Mouse (Mus musculus): ENCODE results near the gene Pkp3. TPM values are rescaled to one million over a fixed set of nuclear protein-coding genes. Genes with fewer than 3 reads are reported as not detected.

Pkp3 gene
- polyA plus RNA-seq, 1 experiment, result 17.0 TPM

GRCm38 (mm10) chr7:141094487-141095205, 16.6 kb downstream of the Pkp3 start:
- H3K4me3 ChIP-seq (ENCODE audit: insufficient read depth, low read depth, low read length), result peak overlapping the region; percentile 47
- no peaks in the 10 kb centered on the region for H3K27me3 ChIP-seq (replicated peaks; ENCODE audit: control insufficient read depth, insufficient read depth, low read length)
- DNase-seq, result peak; percentile 94
- TF ChIP-seq POLR2A (IDR thresholded peaks at IDR 0.05; ENCODE audit: low read depth, low read length), result no peak
- no peak for TF ChIP-seq CTCF (conservative IDR thresholded peaks at IDR 0.05; ENCODE audit: insufficient read depth, insufficient read length, low read depth, low read length)
- no peaks in the 10 kb centered on the region; the same call in 1 of the 2 replicates for H3K36me3 ChIP-seq (ENCODE audit: control insufficient read depth, insufficient read depth, low read length)
- 22% methylated on average over 15 of the region's 15 CpGs for WGBS
- peak overlapping the region; percentile 98 for H3K27ac ChIP-seq (ENCODE audit: insufficient read depth, low read depth, low read length)
- H3K4me1 ChIP-seq (ENCODE audit: control insufficient read depth, insufficient read depth, low read length), result peaks cover 36% of the 10 kb centered on the region

- H3K4me3 ChIP-seq (ENCODE audit: insufficient read depth, low read depth, low read length), result peak overlapping the region; percentile 39
- 44% methylated on average over 6 of the region's 6 CpGs for WGBS
Measured at GRCm38 (mm10) chr7:141096021-141096420, 18.0 kb downstream of the Pkp3 start.

GRCm38 (mm10) chr7:141096649-141097056, 18.6 kb downstream of the Pkp3 start:
- 60% methylated on average over 6 of the region's 6 CpGs for WGBS
- Histone ChIP-seq H3K4me1 (ENCODE audit: control insufficient read depth, insufficient read depth, low read length) (peaks cover 36% of the 10 kb centered on the region), H3K36me3 (ENCODE audit: control insufficient read depth, insufficient read depth, low read length) (no peaks in the 10 kb centered on the region; the same call in 1 of the 2 replicates), H3K27me3 (replicated peaks; ENCODE audit: control insufficient read depth, insufficient read depth, low read length) (no peaks in the 10 kb centered on the region), H3K27ac (ENCODE audit: insufficient read depth, low read depth, low read length) (peak overlapping the region; percentile 98), H3K4me3 (ENCODE audit: insufficient read depth, low read depth, low read length) (peak overlapping the region; percentile 39)
- no peak for TF ChIP-seq CTCF (conservative IDR thresholded peaks at IDR 0.05; ENCODE audit: insufficient read depth, insufficient read length, low read depth, low read length)
- no peak for TF ChIP-seq POLR2A (IDR thresholded peaks at IDR 0.05; ENCODE audit: low read depth, low read length)
- DNase-seq, result peak; percentile 86

More at GRCm38 (mm10) chr7:141096021-141096420, 18.0 kb downstream of the Pkp3 start:
- Histone ChIP-seq H3K27me3 (replicated peaks; ENCODE audit: control insufficient read depth, insufficient read depth, low read length) (no peaks in the 10 kb centered on the region), H3K4me1 (ENCODE audit: control insufficient read depth, insufficient read depth, low read length) (peaks cover 36% of the 10 kb centered on the region), H3K36me3 (ENCODE audit: control insufficient read depth, insufficient read depth, low read length) (no peaks in the 10 kb centered on the region; the same call in 1 of the 2 replicates), H3K27ac (ENCODE audit: insufficient read depth, low read depth, low read length) (peak overlapping the region; percentile 98)
- no peak for DNase-seq
- no peak for TF ChIP-seq CTCF (conservative IDR thresholded peaks at IDR 0.05; ENCODE audit: insufficient read depth, insufficient read length, low read depth, low read length)
- TF ChIP-seq POLR2A (IDR thresholded peaks at IDR 0.05; ENCODE audit: low read depth, low read length), result no peak

- peaks cover 35% of the 10 kb centered on the region for H3K4me1 ChIP-seq (ENCODE audit: control insufficient read depth, insufficient read depth, low read length)
- DNase-seq, result no peak
- no peaks in the 10 kb centered on the region for H3K27me3 ChIP-seq (replicated peaks; ENCODE audit: control insufficient read depth, insufficient read depth, low read length)
- WGBS, result 76% methylated on average over 5 of the region's 5 CpGs
- H3K36me3 ChIP-seq (ENCODE audit: control insufficient read depth, insufficient read depth, low read length), result no peaks in the 10 kb centered on the region; the same call in 1 of the 2 replicates
- TF ChIP-seq POLR2A (IDR thresholded peaks at IDR 0.05; ENCODE audit: low read depth, low read length) (no peak), CTCF (conservative IDR thresholded peaks at IDR 0.05; ENCODE audit: insufficient read depth, insufficient read length, low read depth, low read length) (no peak)
- H3K27ac ChIP-seq (ENCODE audit: insufficient read depth, low read depth, low read length), result 0 out of 2 replicates have a peak overlapping the region, but pooled peaks have one; percentile 4
- H3K4me3 ChIP-seq (ENCODE audit: insufficient read depth, low read depth, low read length), result no peak overlapping the region
Measured at GRCm38 (mm10) chr7:141097177-141097576, 19.2 kb downstream of the Pkp3 start.

GRCm38 (mm10) chr7:141099911-141100691, 22.1 kb downstream of the Pkp3 start, which contains the start of gene Sigirr:
Sigirr (minus strand) TSS chr7:141100572.
- peak within 1 kb of the TSS; percentile 72 for H3K4me3 ChIP-seq (ENCODE audit: insufficient read depth, low read depth, low read length)
- 2% methylated on average over 56 of the region's 56 CpGs for WGBS
- peak within 1 kb of the TSS; percentile 34 for H3K27ac ChIP-seq (ENCODE audit: insufficient read depth, low read depth, low read length)
- no peaks in the 10 kb centered on the region for H3K36me3 ChIP-seq (ENCODE audit: control insufficient read depth, insufficient read depth, low read length)
- H3K4me1 ChIP-seq (ENCODE audit: control insufficient read depth, insufficient read depth, low read length), result peaks cover 13% of the 10 kb centered on the region
- no peaks in the 10 kb centered on the region for H3K27me3 ChIP-seq (replicated peaks; ENCODE audit: control insufficient read depth, insufficient read depth, low read length)
- DNase-seq, result peak; percentile 76
- TF ChIP-seq POLR2A (IDR thresholded peaks at IDR 0.05; ENCODE audit: low read depth, low read length) (peak; percentile 26), CTCF (conservative IDR thresholded peaks at IDR 0.05; ENCODE audit: insufficient read depth, insufficient read length, low read depth, low read length) (no peak)

GRCm38 (mm10) chr7:141103161-141103560, 25.1 kb downstream of the Pkp3 start:
- Histone ChIP-seq H3K27ac (ENCODE audit: insufficient read depth, low read depth, low read length) (no peak overlapping the region), H3K4me3 (ENCODE audit: insufficient read depth, low read depth, low read length) (no peak overlapping the region), H3K4me1 (ENCODE audit: control insufficient read depth, insufficient read depth, low read length) (no peaks in the 10 kb centered on the region), H3K27me3 (replicated peaks; ENCODE audit: control insufficient read depth, insufficient read depth, low read length) (no peaks in the 10 kb centered on the region), H3K36me3 (ENCODE audit: control insufficient read depth, insufficient read depth, low read length) (no peaks in the 10 kb centered on the region)
- TF ChIP-seq POLR2A (IDR thresholded peaks at IDR 0.05; ENCODE audit: low read depth, low read length) (no peak), CTCF (conservative IDR thresholded peaks at IDR 0.05; ENCODE audit: insufficient read depth, insufficient read length, low read depth, low read length) (no peak)
- no peak for DNase-seq
- 75% methylated on average over 3 of the region's 3 CpGs for WGBS

- Histone ChIP-seq H3K4me3 (ENCODE audit: insufficient read depth, low read depth, low read length) (no peak overlapping the region), H3K4me1 (ENCODE audit: control insufficient read depth, insufficient read depth, low read length) (peaks cover 7% of the 10 kb centered on the region), H3K27ac (ENCODE audit: insufficient read depth, low read depth, low read length) (no peak overlapping the region), H3K36me3 (ENCODE audit: control insufficient read depth, insufficient read depth, low read length) (no peaks in the 10 kb centered on the region), H3K27me3 (replicated peaks; ENCODE audit: control insufficient read depth, insufficient read depth, low read length) (no peaks in the 10 kb centered on the region)
- TF ChIP-seq CTCF (conservative IDR thresholded peaks at IDR 0.05; ENCODE audit: insufficient read depth, insufficient read length, low read depth, low read length) (no peak), POLR2A (IDR thresholded peaks at IDR 0.05; ENCODE audit: low read depth, low read length) (no peak)
- DNase-seq, result no peak
- WGBS, result 92% methylated on average over 9 of the region's 9 CpGs
Measured at GRCm38 (mm10) chr7:141115874-141116273, 37.9 kb downstream of the Pkp3 start.
